9 mouse cellular contexts compared by ENCODE assay signal in the genomic region with DNA sequence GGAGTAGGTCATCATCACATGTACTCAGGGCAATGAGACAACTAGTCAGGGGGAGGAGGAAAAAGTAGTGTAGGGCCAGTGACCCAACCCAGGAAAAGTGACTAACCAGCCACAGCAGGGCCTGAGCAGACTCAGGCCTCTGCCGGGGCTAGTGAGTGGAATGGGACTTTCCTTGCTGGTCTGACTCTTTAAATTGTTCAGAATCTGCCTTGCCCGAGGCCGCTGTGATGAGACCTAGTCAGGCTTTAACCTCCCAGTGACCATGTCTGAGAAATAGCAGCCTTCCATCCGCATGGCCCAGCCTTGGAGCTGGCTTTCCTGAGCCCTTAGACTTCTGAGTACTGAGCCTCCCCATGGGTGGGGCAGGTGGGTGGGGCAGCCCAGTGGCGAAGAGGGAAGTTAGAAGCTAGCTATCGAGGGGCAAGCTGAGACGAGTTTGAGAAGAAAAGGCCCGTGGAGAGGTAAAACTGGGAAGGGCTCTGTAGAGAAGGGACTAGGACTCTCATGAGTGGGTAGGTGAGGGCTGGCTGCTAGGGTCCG. TPM values are rescaled to one million over a fixed set of nuclear protein-coding genes. Genes with fewer than 3 reads are reported as not detected.
DNase-seq lines count a peak whose midpoint lies in the region; ATAC-seq and TF ChIP-seq lines count a peak whose summit lies in the region.
"Had no signal": no experiment of that assay in that cellular context is flagged by ENCODE, and none has a peak within 500 bp of the region (broad histone marks: within the 10 kb centered on the region; RNA-seq: fewer than 3 reads in every experiment).

No protein-coding gene starts in this region.

- no peak for TF ChIP-seq CTCF in small intestine, adult 2 months (IDR thresholded peaks at IDR 0.05; ENCODE audit: extremely low read depth, insufficient read length, insufficient replicate concordance, low read depth, low read length)

- peak; percentile 40 to 52 for DNase-seq in kidney, postnatal 4 days
- no peak for DNase-seq in kidney, adult 18-20 months
- peak; percentile 77 for DNase-seq in liver
- no peak for DNase-seq in embryo, embryonic 10.5 days (ENCODE audit: low spot score)
- DNase-seq in neural tube, embryonic 10.5 days (ENCODE audit: extremely low spot score, low spot score) = no peak
- no peak for DNase-seq in midbrain, embryonic 14.5 days

- H3K4me1 ChIP-seq in erythroblast, embryonic 14.5 days (ENCODE audit: control insufficient read depth) = peaks cover 50% of the 10 kb centered on the region
- H3K4me1 ChIP-seq in small intestine, adult 2 months (ENCODE audit: control insufficient read depth, insufficient read depth, insufficient read length, low read length) = peaks cover 33% of the 10 kb centered on the region
- H3K4me1 ChIP-seq in midbrain, embryonic 14.5 days (ENCODE audit: control insufficient read depth, insufficient read depth, low read length) = peaks cover 14% of the 10 kb centered on the region; the same call in 1 of the 2 replicates

- 25% methylated on average over 9 of the region's 9 CpGs for WGBS in small intestine, adult 2 months
- WGBS in midbrain, embryonic 14.5 days = 74% methylated on average over 9 of the region's 9 CpGs

- H3K9me3 ChIP-seq in erythroblast, embryonic 14.5 days (ENCODE audit: control insufficient read depth, low read length) = peaks cover 4% of the 10 kb centered on the region; the same call in 1 of the 2 replicates
- no peaks in the 10 kb centered on the region for H3K9me3 ChIP-seq in midbrain, embryonic 14.5 days (ENCODE audit: control insufficient read depth, low read length)

- TF ChIP-seq POLR2A in small intestine, adult 2 months (IDR thresholded peaks at IDR 0.05; ENCODE audit: low read depth, low read length) = no peak; the same call in 1 of the 2 replicates

- peak overlapping the region; percentile 28 for H3K27ac ChIP-seq in small intestine, adult 2 months (ENCODE audit: insufficient read depth, low read depth, low read length)
- H3K27ac ChIP-seq in midbrain, embryonic 14.5 days (replicated peaks; ENCODE audit: low read depth, low read length) = no peak overlapping the region
- H3K27ac ChIP-seq: midbrain, embryonic 12.5 days had no signal

- ATAC-seq in midbrain, embryonic 14.5 days (ENCODE audit: low FRiP score, low TSS enrichment) = no peak

- H3K36me3 ChIP-seq in erythroblast, embryonic 14.5 days (ENCODE audit: control insufficient read depth) = no peaks in the 10 kb centered on the region
- no peaks in the 10 kb centered on the region for H3K36me3 ChIP-seq in small intestine, adult 2 months (ENCODE audit: control insufficient read depth, insufficient read depth, low read length)
- no peaks in the 10 kb centered on the region for H3K36me3 ChIP-seq in midbrain, embryonic 14.5 days (ENCODE audit: control insufficient read depth, insufficient read depth, low read length)
- H3K36me3 ChIP-seq: midbrain, embryonic 12.5 days had no signal

- no peak overlapping the region for H3K9ac ChIP-seq in midbrain, embryonic 14.5 days (replicated peaks; ENCODE audit: low read length)
- H3K9ac ChIP-seq: midbrain, embryonic 12.5 days had no signal

- H3K27me3 ChIP-seq in erythroblast, embryonic 14.5 days (ENCODE audit: control insufficient read depth) = no peaks in the 10 kb centered on the region
- no peaks in the 10 kb centered on the region for H3K27me3 ChIP-seq in small intestine, adult 2 months (ENCODE audit: control insufficient read depth, insufficient read depth, low read length)
- H3K27me3 ChIP-seq in midbrain, embryonic 14.5 days (ENCODE audit: control insufficient read depth, insufficient read depth, low read length) = no peaks in the 10 kb centered on the region

- peak overlapping the region; percentile 41 for H3K4me3 ChIP-seq in erythroblast, embryonic 14.5 days (replicated peaks)
- peak overlapping the region; percentile 37 for H3K4me3 ChIP-seq in small intestine, adult 2 months (ENCODE audit: low read depth, low read length)
- H3K4me3 ChIP-seq in midbrain, embryonic 14.5 days (replicated peaks; ENCODE audit: low read depth, low read length) = no peak overlapping the region
- H3K4me3 ChIP-seq: midbrain, embryonic 12.5 days had no signal

- H3K4me2 ChIP-seq in midbrain, embryonic 14.5 days (ENCODE audit: low read length) = no peak overlapping the region
- H3K4me2 ChIP-seq: midbrain, embryonic 12.5 days had no signal

RNA-seq across cellular contexts. Expression of a gene that starts 4.9 kb away (rescaled TPM):
- polyA plus RNA-seq in erythroblast, embryonic 14.5 days (2012) = 0.48 and 0.77 TPM in 2 replicates
- polyA plus RNA-seq in small intestine, adult 2 months (2012; rRNA removed) = 17.5 and 53.4 TPM in 2 replicates
- polyA plus RNA-seq in midbrain, embryonic 14.5 days (2014; fragmentation: Nextera tagmentation; extraction: Ambion mirVana) = 3.3 and 8.6 TPM in 2 replicates

RNA-seq across cellular contexts. Expression of a gene that starts 27.6 kb away (rescaled TPM):
- not detected in 2 replicates for polyA plus RNA-seq in erythroblast, embryonic 14.5 days (2012)
- polyA plus RNA-seq in small intestine, adult 2 months (2012; rRNA removed) = 9.9 and 22.2 TPM in 2 replicates
- polyA plus RNA-seq in midbrain, embryonic 14.5 days (2014; fragmentation: Nextera tagmentation; extraction: Ambion mirVana) = 0.98 and 1.1 TPM in 2 replicates

RNA-seq across cellular contexts. Expression of a gene that starts 49.1 kb away (rescaled TPM):
- 0.15 and 0.20 TPM in 2 replicates for polyA plus RNA-seq in erythroblast, embryonic 14.5 days (2012)
- 13.3 and 22.3 TPM in 2 replicates for polyA plus RNA-seq in small intestine, adult 2 months (2012; rRNA removed)
- 13.5 and 19.8 TPM in 2 replicates for polyA plus RNA-seq in midbrain, embryonic 14.5 days (2014; fragmentation: Nextera tagmentation; extraction: Ambion mirVana)

RNA-seq across cellular contexts. Expression of a gene that starts 49.2 kb away (rescaled TPM):
- 0.06 and 0.25 TPM in 2 replicates for polyA plus RNA-seq in erythroblast, embryonic 14.5 days (2012)
- 51.6 and 70.7 TPM in 2 replicates for polyA plus RNA-seq in small intestine, adult 2 months (2012; rRNA removed)
- polyA plus RNA-seq in midbrain, embryonic 14.5 days (2014; fragmentation: Nextera tagmentation; extraction: Ambion mirVana) = 4.2 and 5.1 TPM in 2 replicates

Comparison
In these comparisons a context has a peak if more than half of its experiments do, and no peak if none do; other contexts are left out.
1. DNase-seq: peak in kidney, postnatal 4 days (2 of 2) and liver (single experiment); none in kidney, adult 18-20 months (single experiment), embryo, embryonic 10.5 days (single experiment), neural tube, embryonic 10.5 days (single experiment) and midbrain, embryonic 14.5 days (single experiment).
2. RNA of a gene that starts 49.1 kb away (polyA plus RNA-seq): 13.3 to 22.3 TPM in small intestine, adult 2 months and 13.5 to 19.8 TPM in midbrain, embryonic 14.5 days; 0.15 to 0.20 TPM in erythroblast, embryonic 14.5 days; every median in the first group is over 10 times any median in the second.